Mouse (Mus musculus) lung, postnatal 0 days (tissue): ENCODE measurements at regions not wholly inside any gene's neighbourhood (a gene's known extent, or its start where the extent isn't known, plus 50 kb on each side); places are given as distances from the start of the nearest gene placed in this dataset.

Experiments
- CTCF ChIP-seq: IDR thresholded peaks from 2 replicates; pipeline ENCODE4 v1.5.1; 2016; ENCODE audit warnings: antibody characterized with exemption, mild to moderate bottlenecking
- EP300 ChIP-seq: IDR thresholded peaks from 2 replicates; pipeline ENCODE4 v1.6.1; 2016; ENCODE audit warnings: antibody characterized with exemption, mild to moderate bottlenecking, control low read depth

DNA sequence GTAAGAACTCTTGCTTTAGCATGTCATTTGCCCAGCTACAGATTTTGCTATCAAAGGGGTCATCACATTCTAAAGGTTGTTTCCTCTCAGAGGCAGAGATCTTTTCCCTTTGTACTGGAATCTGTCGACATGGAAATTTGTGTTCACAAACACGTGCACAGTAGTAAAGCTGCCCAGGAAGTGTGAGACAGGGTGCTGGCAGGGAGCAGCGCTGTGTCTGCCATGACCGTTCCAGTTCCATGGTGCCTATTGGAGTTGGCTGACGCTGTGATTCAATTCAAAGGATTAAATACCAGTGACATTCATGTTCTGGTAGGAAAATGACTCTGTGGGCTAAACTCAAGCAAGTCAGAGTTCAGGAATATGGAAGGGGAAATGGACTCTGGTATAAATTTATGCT, 627.1 kb downstream of the Stpg2 start:
- TF ChIP-seq CTCF (no peak), EP300 (no peak)
